Mouse (Mus musculus): Measurements from ENCODE around the gene Dnmt3a. TPM values are rescaled to one million over a fixed set of nuclear protein-coding genes. Genes with fewer than 3 reads are reported as not detected.

Dnmt3a gene
- polyA plus RNA-seq, 1 experiment, result 11.8 TPM

- peak; percentile 87 for DNase-seq
- 3% methylated on average over 10 of the region's 10 CpGs for WGBS
- H3K27ac ChIP-seq (ENCODE audit: insufficient read depth, low read depth, low read length), result peak overlapping the region; percentile 83
Observed at GRCm38 (mm10) chr12:3808396-3808981, 2.7 kb downstream of the Dnmt3a start.

GRCm38 (mm10) chr12:3809520-3810180 is 3.8 kb downstream of the Dnmt3a start:
- H3K4me3 ChIP-seq (ENCODE audit: insufficient read depth, low read depth, low read length), result no peak overlapping the region
- H3K4me1 ChIP-seq (ENCODE audit: control insufficient read depth, insufficient read depth, low read length), result peaks cover 31% of the 10 kb centered on the region
- no peaks in the 10 kb centered on the region for H3K27me3 ChIP-seq (replicated peaks; ENCODE audit: control insufficient read depth, insufficient read depth, low read length)
- no peaks in the 10 kb centered on the region for H3K36me3 ChIP-seq (ENCODE audit: control insufficient read depth, insufficient read depth, low read length)
- H3K27ac ChIP-seq (ENCODE audit: insufficient read depth, low read depth, low read length), result peak overlapping the region; percentile 54
- DNase-seq, result no peak
- TF ChIP-seq CTCF (conservative IDR thresholded peaks at IDR 0.05; ENCODE audit: insufficient read depth, insufficient read length, low read depth, low read length) (no peak), POLR2A (IDR thresholded peaks at IDR 0.05; ENCODE audit: low read depth, low read length) (no peak)
- WGBS, result 52% methylated on average over 7 of the region's 7 CpGs

More at GRCm38 (mm10) chr12:3808396-3808981, 2.7 kb downstream of the Dnmt3a start:
- no peak for TF ChIP-seq POLR2A (IDR thresholded peaks at IDR 0.05; ENCODE audit: low read depth, low read length)
- TF ChIP-seq CTCF (conservative IDR thresholded peaks at IDR 0.05; ENCODE audit: insufficient read depth, insufficient read length, low read depth, low read length), result no peak
- no peaks in the 10 kb centered on the region for H3K27me3 ChIP-seq (replicated peaks; ENCODE audit: control insufficient read depth, insufficient read depth, low read length)
- H3K4me1 ChIP-seq (ENCODE audit: control insufficient read depth, insufficient read depth, low read length), result peaks cover 31% of the 10 kb centered on the region
- no peaks in the 10 kb centered on the region for H3K36me3 ChIP-seq (ENCODE audit: control insufficient read depth, insufficient read depth, low read length)
- H3K4me3 ChIP-seq (ENCODE audit: insufficient read depth, low read depth, low read length), result peak overlapping the region; percentile 89

GRCm38 (mm10) chr12:3810455-3810854 is 4.6 kb downstream of the Dnmt3a start:
- 14% methylated on average over 4 of the region's 4 CpGs for WGBS
- no peaks in the 10 kb centered on the region for H3K36me3 ChIP-seq (ENCODE audit: control insufficient read depth, insufficient read depth, low read length)

GRCm38 (mm10) chr12:3811596-3811995 is 5.8 kb downstream of the Dnmt3a start:
- no peaks in the 10 kb centered on the region for H3K27me3 ChIP-seq (replicated peaks; ENCODE audit: control insufficient read depth, insufficient read depth, low read length)

More at GRCm38 (mm10) chr12:3810455-3810854, 4.6 kb downstream of the Dnmt3a start:
- H3K4me1 ChIP-seq (ENCODE audit: control insufficient read depth, insufficient read depth, low read length), result peaks cover 35% of the 10 kb centered on the region
- no peak for TF ChIP-seq POLR2A (IDR thresholded peaks at IDR 0.05; ENCODE audit: low read depth, low read length)
- TF ChIP-seq CTCF (conservative IDR thresholded peaks at IDR 0.05; ENCODE audit: insufficient read depth, insufficient read length, low read depth, low read length), result no peak
- H3K4me3 ChIP-seq (ENCODE audit: insufficient read depth, low read depth, low read length), result no peak overlapping the region
- peak overlapping the region; percentile 54 for H3K27ac ChIP-seq (ENCODE audit: insufficient read depth, low read depth, low read length)
- no peaks in the 10 kb centered on the region for H3K27me3 ChIP-seq (replicated peaks; ENCODE audit: control insufficient read depth, insufficient read depth, low read length)
- no peak for DNase-seq

GRCm38 (mm10) chr12:3812251-3812650 is 6.4 kb downstream of the Dnmt3a start:
- DNase-seq, result no peak
- Histone ChIP-seq H3K36me3 (ENCODE audit: control insufficient read depth, insufficient read depth, low read length) (no peaks in the 10 kb centered on the region), H3K27me3 (replicated peaks; ENCODE audit: control insufficient read depth, insufficient read depth, low read length) (no peaks in the 10 kb centered on the region), H3K4me3 (ENCODE audit: insufficient read depth, low read depth, low read length) (no peak overlapping the region), H3K4me1 (ENCODE audit: control insufficient read depth, insufficient read depth, low read length) (peaks cover 42% of the 10 kb centered on the region), H3K27ac (ENCODE audit: insufficient read depth, low read depth, low read length) (peak overlapping the region; percentile 7)
- TF ChIP-seq CTCF (conservative IDR thresholded peaks at IDR 0.05; ENCODE audit: insufficient read depth, insufficient read length, low read depth, low read length), result no peak
- TF ChIP-seq POLR2A (IDR thresholded peaks at IDR 0.05; ENCODE audit: low read depth, low read length), result no peak
- 28% methylated on average over 6 of the region's 6 CpGs for WGBS

More at GRCm38 (mm10) chr12:3811596-3811995, 5.8 kb downstream of the Dnmt3a start:
- TF ChIP-seq CTCF (conservative IDR thresholded peaks at IDR 0.05; ENCODE audit: insufficient read depth, insufficient read length, low read depth, low read length), result no peak
- no peak for TF ChIP-seq POLR2A (IDR thresholded peaks at IDR 0.05; ENCODE audit: low read depth, low read length)
- WGBS, result 8% methylated on average over 5 of the region's 5 CpGs
- Histone ChIP-seq H3K27ac (ENCODE audit: insufficient read depth, low read depth, low read length) (peak overlapping the region; percentile 80), H3K36me3 (ENCODE audit: control insufficient read depth, insufficient read depth, low read length) (no peaks in the 10 kb centered on the region), H3K4me1 (ENCODE audit: control insufficient read depth, insufficient read depth, low read length) (peaks cover 35% of the 10 kb centered on the region), H3K4me3 (ENCODE audit: insufficient read depth, low read depth, low read length) (peak overlapping the region; percentile 9; the same call in 1 of the 2 replicates)
- peak; percentile 65 for DNase-seq

- Histone ChIP-seq H3K4me1 (ENCODE audit: control insufficient read depth, insufficient read depth, low read length) (peaks cover 47% of the 10 kb centered on the region), H3K4me3 (ENCODE audit: insufficient read depth, low read depth, low read length) (no peak overlapping the region), H3K27me3 (replicated peaks; ENCODE audit: control insufficient read depth, insufficient read depth, low read length) (no peaks in the 10 kb centered on the region), H3K27ac (ENCODE audit: insufficient read depth, low read depth, low read length) (no peak overlapping the region), H3K36me3 (ENCODE audit: control insufficient read depth, insufficient read depth, low read length) (no peaks in the 10 kb centered on the region)
- no peak for DNase-seq
- TF ChIP-seq CTCF (conservative IDR thresholded peaks at IDR 0.05; ENCODE audit: insufficient read depth, insufficient read length, low read depth, low read length) (no peak), POLR2A (IDR thresholded peaks at IDR 0.05; ENCODE audit: low read depth, low read length) (no peak)
- 56% methylated on average over 8 of the region's 8 CpGs for WGBS
Observed at GRCm38 (mm10) chr12:3813138-3813537, 7.3 kb downstream of the Dnmt3a start.

- H3K4me1 ChIP-seq (ENCODE audit: control insufficient read depth, insufficient read depth, low read length), result peaks cover 45% of the 10 kb centered on the region
- no peak overlapping the region for H3K27ac ChIP-seq (ENCODE audit: insufficient read depth, low read depth, low read length)
- H3K27me3 ChIP-seq (replicated peaks; ENCODE audit: control insufficient read depth, insufficient read depth, low read length), result no peaks in the 10 kb centered on the region
- no peaks in the 10 kb centered on the region for H3K36me3 ChIP-seq (ENCODE audit: control insufficient read depth, insufficient read depth, low read length)
- H3K4me3 ChIP-seq (ENCODE audit: insufficient read depth, low read depth, low read length), result no peak overlapping the region
- WGBS, result 29% methylated on average over 6 of the region's 6 CpGs
- no peak for DNase-seq
- TF ChIP-seq POLR2A (IDR thresholded peaks at IDR 0.05; ENCODE audit: low read depth, low read length) (no peak), CTCF (conservative IDR thresholded peaks at IDR 0.05; ENCODE audit: insufficient read depth, insufficient read length, low read depth, low read length) (no peak)
Observed at GRCm38 (mm10) chr12:3815386-3815785, 9.6 kb downstream of the Dnmt3a start.
